ENCODE assay signal across 12 mouse cellular contexts in the genomic region with DNA sequence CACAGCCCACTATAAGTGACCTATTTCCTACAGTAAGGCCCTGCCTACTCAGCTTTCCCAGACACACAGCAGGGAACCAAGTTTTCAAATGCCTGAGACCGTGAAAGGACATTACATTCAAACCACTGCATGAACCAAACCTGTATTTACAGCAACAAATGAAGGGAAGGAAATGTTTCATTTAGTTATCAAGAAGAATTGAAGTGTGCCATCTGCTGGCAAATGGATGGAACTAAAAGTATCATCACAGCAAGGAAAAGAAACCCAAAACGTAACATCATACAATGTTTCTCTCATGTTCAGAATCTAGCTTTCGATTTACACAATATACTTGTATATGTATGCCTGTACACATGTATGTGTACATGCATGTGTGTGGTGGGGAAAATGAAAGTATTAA. TPM values are rescaled to one million over a fixed set of nuclear protein-coding genes. Genes with fewer than 3 reads are reported as not detected.
DNase-seq lines count a peak whose midpoint lies in the region; ATAC-seq and TF ChIP-seq lines count a peak whose summit lies in the region.
"Had no signal": no experiment of that assay in that cellular context is flagged by ENCODE, and none has a peak within 500 bp of the region (broad histone marks: within the 10 kb centered on the region; RNA-seq: fewer than 3 reads in every experiment).

No protein-coding gene starts in this region.

- no peaks in the 10 kb centered on the region for H3K36me3 ChIP-seq in ES-E14 (ENCODE audit: control insufficient read depth, insufficient read depth, low read length, poor library complexity, severe bottlenecking)
- H3K36me3 ChIP-seq: forebrain, embryonic 10.5 days; heart, embryonic 13.5 days; midbrain, embryonic 15.5 days had no signal

- H3K4me1 ChIP-seq in ES-E14 (ENCODE audit: control insufficient read depth in 2 of 2, insufficient read depth in 2 of 2, low read length in 2 of 2, poor library complexity in 1 of 2) = no peaks in the 10 kb centered on the region
- H3K4me1 ChIP-seq: forebrain, embryonic 10.5 days; heart, embryonic 13.5 days; midbrain, embryonic 15.5 days had no signal

- no peak overlapping the region for H3K27ac ChIP-seq in ES-E14 (ENCODE audit: insufficient read depth, low read depth, low read length, poor library complexity, severe bottlenecking)
- H3K27ac ChIP-seq: forebrain, embryonic 10.5 days; heart, embryonic 13.5 days; midbrain, embryonic 15.5 days had no signal

- DNase-seq in cerebellum, postnatal 14 days = peak; percentile 14 to 24
- DNase-seq in cerebellum, adult 11 months = no peak
- DNase-seq in kidney, postnatal 14 days = peak; percentile 3
- DNase-seq in kidney, adult 18-20 months = no peak
- no peak for DNase-seq in ES-E14 (ENCODE audit: low read depth, low spot score)
- peak; percentile 4 to 24 for DNase-seq in layer of hippocampus, postnatal 14 days (ENCODE audit: low spot score in 2 of 2)
- no peak for DNase-seq in spleen, adult 12 weeks (ENCODE audit: low spot score)

- no peak overlapping the region for H3K4me3 ChIP-seq in ES-E14 (ENCODE audit: insufficient read depth in 1 of 2, low read depth in 1 of 2, low read length in 2 of 2, poor library complexity in 1 of 2, severe bottlenecking in 1 of 2)
- H3K4me3 ChIP-seq: forebrain, embryonic 10.5 days; heart, embryonic 13.5 days; midbrain, embryonic 15.5 days had no signal

- no peak overlapping the region for H3K9ac ChIP-seq in ES-E14 (ENCODE audit: insufficient read depth, low read depth, low read length, poor library complexity, severe bottlenecking)
- H3K9ac ChIP-seq: heart, embryonic 13.5 days; midbrain, embryonic 15.5 days had no signal

- no peaks in the 10 kb centered on the region for H3K9me3 ChIP-seq in ES-E14 (ENCODE audit: control insufficient read depth, insufficient read depth, low read depth, low read length)
- H3K9me3 ChIP-seq: forebrain, embryonic 10.5 days; heart, embryonic 13.5 days; midbrain, embryonic 15.5 days had no signal

- in situ Hi-C loops in ES-E14 (cut with MboI; ENCODE audit: low sequenced_read_pairs in 2 of 2, unreplicated experiment in 2 of 2) = no loop called here

- ATAC-seq in granulocyte monocyte progenitor cell, adult 5-6 weeks (replicated peaks; ENCODE audit: poor library complexity, severe bottlenecking) = no peak
- ATAC-seq: midbrain, embryonic 15.5 days had no signal

TF ChIP-seq in ES-E14, 5 proteins besides CTCF, POLR2A, EP300 and RAD21:
- TF ChIP-seq MAFK (IDR thresholded peaks at IDR 0.05; ENCODE audit: insufficient read depth, low read depth, low read length) = no peak
- no peak for TF ChIP-seq ZNF384 (IDR thresholded peaks at IDR 0.05; ENCODE audit: low read depth, low read length)
- TF ChIP-seq CHD2 (IDR thresholded peaks at IDR 0.05; ENCODE audit: low read depth, low read length) = no peak
- no peak for TF ChIP-seq HCFC1 (IDR thresholded peaks at IDR 0.05; ENCODE audit: borderline replicate concordance, insufficient read depth, low read length)
- TF ChIP-seq ZC3H11A (IDR thresholded peaks at IDR 0.05; ENCODE audit: borderline replicate concordance, low read depth, low read length) = peak; percentile 54; the same call in 1 of the 2 replicates

RNA-seq across cellular contexts. Expression of a gene that starts 44.9 kb away (rescaled TPM):
- total RNA-seq in ES-E14 (2012; rRNA removed) = not detected in 2 replicates
- under 1 TPM in 1 of 2 experiments, not detected in 1; 0.37 TPM for total RNA-seq in layer of hippocampus, postnatal 14 days (2021)
- not detected in 2 replicates for total RNA-seq in granulocyte monocyte progenitor cell, adult 5-6 weeks (2014; fragmentation: Nextera tagmentation)
- not detected in 2 replicates for total RNA-seq in granulocyte monocyte progenitor cell, adult 5-6 weeks (2017)
- total RNA-seq: left cerebral cortex, postnatal 36 days had no signal

RNA-seq across cellular contexts. Expression of a gene that starts 53.7 kb away (rescaled TPM):
- total RNA-seq in ES-E14 (2012; rRNA removed) = not detected in 2 replicates
- total RNA-seq in layer of hippocampus, postnatal 14 days (2021) = not detected
- 0.19 and 6.0 TPM in 2 replicates for total RNA-seq in granulocyte monocyte progenitor cell, adult 5-6 weeks (2014; fragmentation: Nextera tagmentation)
- total RNA-seq in granulocyte monocyte progenitor cell, adult 5-6 weeks (2017) = 15.1 and 21.7 TPM in 2 replicates
- total RNA-seq: left cerebral cortex, postnatal 36 days had no signal

Comparison
In these comparisons a context has a peak if more than half of its experiments do, and no peak if none do; other contexts are left out.
1. DNase-seq: peak in cerebellum, postnatal 14 days (2 of 2), kidney, postnatal 14 days (single experiment) and layer of hippocampus, postnatal 14 days (2 of 2); none in cerebellum, adult 11 months (single experiment), kidney, adult 18-20 months (single experiment), ES-E14 (single experiment) and spleen, adult 12 weeks (single experiment).